Mouse (Mus musculus) thymus, adult 2 months (tissue): Measurements from ENCODE around the gene Cbx8. TPM values are rescaled to one million over a fixed set of nuclear protein-coding genes. Genes with fewer than 3 reads are reported as not detected.

ENCODE experiments used
- DNase-seq: peaks from one replicate; pipeline ENCODE4 v3.0.0; 2021
- H3K27ac ChIP-seq: fragments of 200-500 bp; 2 replicates; pipeline ENCODE4 v1.5.1; 2012; ENCODE audit warnings: low read length, control low read depth; ENCODE audit not compliant: control insufficient read depth, insufficient read depth
- H3K27me3 ChIP-seq: fragments of 200-500 bp; 2 replicates; pipeline ENCODE4 v1.6.1; 2012; ENCODE audit warnings: mild to moderate bottlenecking, low read length, moderate library complexity, mixed read lengths; ENCODE audit not compliant: control insufficient read depth, insufficient read depth
- H3K36me3 ChIP-seq: fragments of 200-500 bp; 2 replicates; pipeline ENCODE4 v1.6.1; 2012; ENCODE audit warnings: mild to moderate bottlenecking, low read length, moderate library complexity; ENCODE audit not compliant: control insufficient read depth, insufficient read depth
- H3K4me1 ChIP-seq: fragments of 200-500 bp; replicated peaks from 2 replicates; pipeline ENCODE4 v1.6.1; 2012; ENCODE audit warnings: low read length; ENCODE audit not compliant: control insufficient read depth, insufficient read depth
- H3K4me3 ChIP-seq: fragments of 200-500 bp; 2 replicates; pipeline ENCODE4 v1.5.1; 2012; ENCODE audit warnings: mild to moderate bottlenecking, low read length, control low read depth, moderate library complexity; ENCODE audit not compliant: control insufficient read depth, insufficient read depth
- CTCF ChIP-seq: fragments of 200-500 bp; IDR thresholded peaks from 2 replicates; pipeline ENCODE4 v1.5.1; 2012; ENCODE audit warnings: mild to moderate bottlenecking, control low read depth, low read length, moderate library complexity, borderline replicate concordance; ENCODE audit not compliant: control insufficient read depth, poor library complexity, insufficient read depth; ENCODE audit errors: extremely low read depth
- POLR2A ChIP-seq: fragments of 200-500 bp; IDR thresholded peaks from 2 replicates; pipeline ENCODE4 v1.6.1; 2012; ENCODE audit warnings: mild to moderate bottlenecking, low read length, control low read depth, moderate library complexity; ENCODE audit not compliant: control insufficient read depth, poor library complexity, insufficient read depth; ENCODE audit errors: extremely low read depth
- WGBS: fragments of 180-500 bp; shearing (Covaris S2); methylation state at CpG from one replicate; pipeline ENCODE4 v1.1.7; 2018; 5-methylcytosine and 5-hydroxymethylcytosine counted together
- polyA plus RNA-seq: library from polyadenylated mRNA; depleted of rRNA; stranded (reverse); fragments of >200 nt; gene quantifications from 2 replicates; pipeline ENCODE4 v1.2.3, GENCODE M21; 2012

Gene Cbx8
- polyA plus RNA-seq, 1 experiment = 8.2 TPM

DNA sequence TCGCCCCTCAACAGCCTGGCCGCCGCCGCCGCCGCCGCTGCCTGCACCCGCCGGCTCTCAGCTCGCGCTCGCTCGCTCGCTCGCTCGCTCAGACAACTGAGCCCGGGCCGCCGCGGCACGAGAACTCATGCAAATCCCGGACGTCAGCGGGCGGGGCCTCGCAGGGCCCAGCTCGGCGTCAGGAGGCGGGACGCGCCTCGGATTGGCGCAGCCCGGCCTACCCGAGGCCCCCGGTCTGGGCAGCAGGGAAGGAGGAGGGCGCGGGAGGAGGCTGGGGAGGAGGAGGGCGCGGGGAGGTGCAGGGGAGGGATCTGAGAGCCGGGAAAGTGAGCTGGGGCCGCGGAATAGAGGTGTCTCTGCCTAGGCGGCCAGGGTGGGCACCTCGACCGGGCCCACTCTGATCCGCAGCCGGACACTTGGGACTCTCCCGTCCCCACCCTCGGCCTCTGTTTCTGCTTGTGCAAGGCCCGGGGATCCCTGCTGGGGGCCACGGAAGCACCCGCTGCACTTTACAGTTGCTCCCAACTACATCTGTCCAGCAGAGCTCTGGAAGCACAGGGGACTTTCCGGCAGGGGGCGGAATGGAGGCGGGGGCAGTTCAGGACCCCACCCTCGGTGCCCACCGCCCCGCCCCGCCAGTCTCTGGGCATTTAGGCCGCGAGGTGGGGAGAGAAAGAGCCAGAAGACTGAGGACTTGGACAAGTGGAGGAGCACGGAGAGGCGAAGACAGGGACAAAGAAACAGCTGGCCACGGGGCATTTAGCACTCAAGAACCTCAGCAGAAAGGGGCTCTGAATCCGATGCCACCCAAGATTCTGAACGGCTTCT is 45.6 kb upstream of the Cbx8 start, which contains the start of gene Cbx4:
Gene Cbx4, minus strand, starts transcription at position 78 of the 828 bp plus-strand sequence.
- H3K27me3 ChIP-seq = peaks cover 21% of the 10 kb centered on the region
- H3K36me3 ChIP-seq = peaks cover 11% of the 10 kb centered on the region
- peak within 1 kb of the TSS; percentile 64 for H3K4me3 ChIP-seq
- peak; percentile 93 for DNase-seq
- peak; percentile 99 for TF ChIP-seq POLR2A
- TF ChIP-seq CTCF = peak; percentile 33; the same call in 1 of the 2 replicates
- WGBS = 3% methylated on average over 64 of the region's 67 CpGs
- peaks cover 72% of the 10 kb centered on the region for H3K4me1 ChIP-seq
- peak within 1 kb of the TSS; percentile 91 for H3K27ac ChIP-seq

DNA sequence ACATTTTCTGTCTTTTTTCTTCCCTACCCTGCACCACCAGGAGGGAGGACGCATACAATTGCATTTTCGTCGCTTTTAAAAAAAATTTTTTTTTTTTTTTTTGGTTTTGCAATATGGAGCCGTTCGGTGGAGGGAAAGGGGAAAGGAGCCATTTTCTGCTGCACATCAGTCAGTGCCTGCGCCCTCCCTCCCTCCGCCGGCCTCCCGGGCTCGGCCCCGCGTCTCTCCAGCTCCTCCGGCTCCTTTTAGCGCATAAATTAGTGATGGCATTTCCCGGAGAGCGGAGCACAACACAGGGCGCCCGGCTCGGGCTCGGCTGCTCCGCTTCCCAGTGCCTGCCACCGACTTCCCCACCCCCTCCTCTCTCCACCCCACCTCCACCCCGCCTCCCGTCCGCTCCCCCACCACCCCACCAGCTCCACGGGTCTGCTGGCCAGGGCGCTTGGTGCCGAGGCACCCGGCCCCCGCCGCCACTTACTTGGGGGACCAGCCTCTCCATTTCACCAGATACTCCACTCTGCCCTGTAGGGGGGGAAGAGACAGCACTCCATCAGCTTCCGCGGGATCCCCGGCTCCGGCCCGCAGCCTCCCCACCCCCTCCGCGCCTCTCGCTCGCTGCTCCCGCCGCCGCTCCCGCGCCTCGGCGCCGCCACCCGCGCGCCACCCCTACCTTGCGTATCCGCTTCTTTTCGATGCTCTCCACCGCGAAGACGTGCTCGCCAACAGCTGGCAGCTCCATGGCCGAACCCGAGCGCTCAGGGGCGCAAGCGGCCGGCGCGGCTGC is 44.7 kb upstream of the Cbx8 start:
- Histone ChIP-seq H3K4me1 (peaks cover 72% of the 10 kb centered on the region), H3K27me3 (peaks cover 18% of the 10 kb centered on the region), H3K36me3 (peaks cover 20% of the 10 kb centered on the region), H3K27ac (peak overlapping the region; percentile 91), H3K4me3 (peak overlapping the region; percentile 64)
- peak; percentile 70 for DNase-seq
- TF ChIP-seq POLR2A (no peak), CTCF (no peak)
- 1% methylated on average over 65 of the region's 66 CpGs for WGBS

DNA sequence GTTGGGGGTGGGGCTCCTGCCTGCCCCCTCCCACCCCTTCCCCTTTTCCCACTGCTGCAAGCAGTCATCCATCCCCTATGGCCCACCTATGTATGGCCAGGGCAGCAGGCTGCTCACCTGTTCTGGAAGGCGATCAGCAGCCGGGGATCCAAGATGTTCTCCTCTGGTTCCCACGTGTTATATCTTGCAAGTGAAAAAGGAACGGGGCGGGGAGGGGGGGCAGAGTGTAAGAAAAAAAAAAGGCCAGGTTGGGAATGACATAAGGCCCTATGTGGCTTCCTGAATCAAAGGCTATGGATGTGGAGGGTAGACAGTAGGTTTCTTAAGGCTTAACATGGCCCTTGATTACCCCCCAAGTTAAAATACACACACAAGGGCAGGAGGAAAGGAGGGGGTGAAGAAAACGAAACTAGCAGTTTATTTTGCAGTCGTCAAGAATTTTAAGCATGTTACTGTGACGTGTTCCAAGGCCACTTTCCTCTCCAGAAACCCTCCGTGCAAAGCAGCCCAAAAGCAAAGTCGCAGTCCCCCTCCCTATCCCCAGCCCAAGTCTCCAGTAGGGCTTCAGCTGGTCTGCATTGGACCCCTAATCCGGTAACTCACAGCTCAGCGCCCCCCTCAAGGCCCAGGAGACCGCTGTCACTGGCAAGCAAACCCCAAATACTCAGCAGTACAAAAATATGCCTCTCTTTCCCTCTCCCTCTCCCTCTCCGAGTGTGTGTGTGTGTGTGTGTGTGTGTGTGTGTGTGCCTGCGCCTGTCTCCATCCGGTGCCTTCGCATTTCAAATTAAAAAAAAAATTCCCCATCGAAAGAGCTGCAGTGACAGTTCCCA is 43.9 kb upstream of the Cbx8 start:
- peak; percentile 66 for DNase-seq
- peaks cover 68% of the 10 kb centered on the region for H3K4me1 ChIP-seq

DNA sequence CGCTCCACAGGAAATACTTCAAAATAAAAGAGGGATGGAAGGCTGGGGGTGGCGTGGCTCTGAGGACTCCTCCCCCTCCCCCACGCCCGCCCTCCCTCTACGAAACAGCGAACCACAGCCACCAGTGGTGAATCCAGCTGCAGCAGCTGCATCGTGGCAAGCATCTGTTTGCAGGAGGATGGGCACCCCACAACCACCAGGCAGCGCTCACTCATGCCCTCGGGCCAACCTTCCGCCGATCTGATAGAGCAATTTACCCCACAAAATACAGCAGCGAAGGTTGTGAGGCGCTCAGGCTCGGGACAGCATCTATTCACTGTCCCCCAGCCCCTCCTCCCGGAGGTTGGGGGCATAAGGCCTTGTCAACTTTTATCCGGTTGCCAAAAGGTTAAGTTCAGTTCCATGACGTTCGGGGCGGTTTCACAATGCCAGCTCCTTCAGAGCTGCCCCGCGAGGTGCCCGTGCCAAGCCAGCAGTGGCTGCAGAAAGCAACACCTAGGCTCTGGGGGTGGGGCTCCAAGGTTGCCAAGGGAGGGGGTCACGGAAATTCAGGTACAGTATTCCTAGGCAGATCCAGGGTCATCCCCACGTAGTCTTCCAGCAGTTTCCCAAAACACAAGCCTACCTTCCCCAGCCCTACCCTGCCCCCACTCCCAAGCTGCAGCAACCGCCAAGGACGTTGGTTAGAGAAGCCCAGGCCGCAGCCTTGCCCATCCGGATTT is 43.1 kb upstream of the Cbx8 start:
- Histone ChIP-seq H3K4me3 (peak overlapping the region; percentile 64), H3K27ac (peak overlapping the region; percentile 91), H3K27me3 (peaks cover 7% of the 10 kb centered on the region; the same call in 1 of the 2 replicates), H3K36me3 (peaks cover 24% of the 10 kb centered on the region), H3K4me1 (peaks cover 66% of the 10 kb centered on the region)
- WGBS = 2% methylated on average over 28 of the region's 28 CpGs
- TF ChIP-seq POLR2A (peak; percentile 68), CTCF (0 out of 2 replicates have a peak, but pooled peaks have one; percentile 48)
- peak; percentile 84 for DNase-seq

More for the DNA sequence above, 43.9 kb upstream of the Cbx8 start:
- H3K27ac ChIP-seq = peak overlapping the region; percentile 91
- TF ChIP-seq CTCF (no peak), POLR2A (no peak; the same call in 1 of the 2 replicates)
- peaks cover 10% of the 10 kb centered on the region; the same call in 1 of the 2 replicates for H3K27me3 ChIP-seq
- WGBS = under 1% methylated on average over 18 of the region's 18 CpGs
- H3K4me3 ChIP-seq = peak overlapping the region; percentile 64
- peaks cover 24% of the 10 kb centered on the region for H3K36me3 ChIP-seq

DNA sequence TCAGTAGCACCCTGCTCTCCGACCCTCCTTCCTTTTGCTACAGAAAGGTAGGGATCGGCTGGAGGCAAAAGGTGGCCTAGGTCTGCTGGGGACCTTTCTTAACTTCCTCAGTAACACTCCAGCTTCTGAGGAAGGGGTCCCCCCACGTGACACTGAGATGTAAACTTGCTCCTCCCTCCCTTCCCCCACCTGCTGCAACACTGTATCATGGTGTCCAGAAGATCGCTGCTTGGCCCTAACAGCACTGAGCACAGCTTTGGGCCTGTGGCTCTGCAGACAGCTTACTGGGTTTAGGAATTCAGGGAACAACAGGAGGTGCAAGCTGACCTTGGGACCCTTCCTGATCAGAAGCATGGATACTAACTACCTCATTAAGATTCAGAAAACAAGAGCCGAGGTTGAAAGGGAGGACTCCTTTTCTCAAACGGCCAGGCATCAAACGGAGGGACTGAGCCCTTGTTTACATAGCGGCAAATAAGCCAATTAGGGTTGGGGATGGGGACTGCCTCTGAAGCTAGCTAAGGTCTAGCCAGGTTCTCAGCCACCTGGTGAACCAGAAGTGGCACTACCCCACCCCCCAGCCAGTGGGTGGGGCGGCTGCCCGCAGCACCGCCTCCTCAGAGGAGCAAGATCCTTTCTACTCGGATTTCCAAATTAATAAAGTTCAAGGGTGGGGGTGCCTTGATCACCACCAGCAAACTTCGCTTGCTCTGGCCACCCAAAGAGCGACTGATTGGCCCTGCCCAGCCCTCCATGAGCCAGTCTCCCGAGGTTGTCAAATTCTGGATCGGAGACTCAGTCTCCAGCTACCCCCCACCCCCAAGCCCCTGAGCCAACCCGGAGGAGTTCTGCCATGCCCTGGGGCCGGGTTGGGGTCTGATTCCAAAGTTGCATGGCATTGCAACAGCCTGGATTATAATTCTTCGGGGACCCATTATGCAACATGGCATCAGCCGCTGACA is 42.1 kb upstream of the Cbx8 start:
- peaks cover 56% of the 10 kb centered on the region for H3K4me1 ChIP-seq
- TF ChIP-seq POLR2A (no peak), CTCF (no peak)
- peaks cover 24% of the 10 kb centered on the region for H3K36me3 ChIP-seq
- H3K4me3 ChIP-seq = peak overlapping the region; percentile 34
- peak overlapping the region; percentile 84 for H3K27ac ChIP-seq
- no peaks in the 10 kb centered on the region; the same call in 1 of the 2 replicates for H3K27me3 ChIP-seq
- 30% methylated on average over 20 of the region's 20 CpGs for WGBS
- peak; percentile 74 for DNase-seq
